Mouse (Mus musculus) neural tube, embryonic 14.5 days (tissue): ENCODE measurements around the gene Psmc3. TPM values are rescaled to one million over a fixed set of nuclear protein-coding genes. Genes with fewer than 3 reads are reported as not detected.
"Not testable (repeated sequence)": the region's sequence is repeated elsewhere in the genome, so short reads cannot be mapped to it uniquely, and the experiment has no call there.

Source experiments
- ATAC-seq: fragments of 200-750 bp; cut with Nextera tagmentation; 2 replicates; pipeline ENCODE4 v1.8.0; 2017; ENCODE audit warnings: low read depth, mild to moderate bottlenecking, moderate TSS enrichment, moderate library complexity
- H3K27ac ChIP-seq: fragments of 300-500 bp; sonication (generic); 2 replicates; pipeline ENCODE4 v1.5.1; 2014; ENCODE audit warnings: low read depth, mild to moderate bottlenecking, control low read depth, low read length, moderate library complexity, mixed read lengths
- H3K27me3 ChIP-seq: fragments of 300-500 bp; sonication (generic); 2 replicates; pipeline ENCODE4 v1.6.1; 2014; ENCODE audit warnings: low read length; ENCODE audit not compliant: control insufficient read depth, insufficient read depth
- H3K36me3 ChIP-seq: fragments of 300-500 bp; sonication (generic); 2 replicates; pipeline ENCODE4 v1.6.1; 2014; ENCODE audit warnings: low read length, mixed read lengths; ENCODE audit not compliant: control insufficient read depth, insufficient read depth
- H3K4me1 ChIP-seq: fragments of 300-500 bp; sonication (generic); 2 replicates; pipeline ENCODE4 v1.6.1; 2014; ENCODE audit warnings: low read length; ENCODE audit not compliant: control insufficient read depth, insufficient read depth
- H3K4me2 ChIP-seq: fragments of 300-500 bp; sonication (generic); 2 replicates; pipeline ENCODE4 v1.6.1; 2014; ENCODE audit warnings: mild to moderate bottlenecking, low read depth, low read length, control low read depth
- H3K4me3 ChIP-seq: fragments of 300-500 bp; sonication (generic); 2 replicates; pipeline ENCODE4 v1.5.1; 2014; ENCODE audit warnings: low read depth, low read length, control low read depth, mixed read lengths
- H3K9ac ChIP-seq: fragments of 300-500 bp; sonication (generic); replicated peaks from 2 replicates; pipeline ENCODE4 v1.6.1; 2014; ENCODE audit warnings: low read depth, mild to moderate bottlenecking, control low read depth, low read length, mixed read lengths
- H3K9me3 ChIP-seq: fragments of 300-500 bp; sonication (generic); 2 replicates; pipeline ENCODE4 v1.6.1; 2016; ENCODE audit warnings: low read length; ENCODE audit not compliant: control insufficient read depth
- WGBS: fragments of 180-500 bp; shearing (Covaris S2); extraction: QIAGEN DNeasy Blood & Tissue Kit; methylation state at CpG from one replicate; pipeline ENCODE4 v1.1.7; 2014; 5-methylcytosine and 5-hydroxymethylcytosine counted together
- polyA plus RNA-seq: library from polyadenylated mRNA; unstranded; fragments of >200 nt; fragmentation: Nextera tagmentation; extraction: Ambion mirVana; gene quantifications from 2 replicates; pipeline ENCODE4 v1.2.1, GENCODE M21; 2014

The Psmc3 gene
- polyA plus RNA-seq: 245 and 251 TPM in 2 replicates

GRCm38 (mm10) chr2:91053934-91054382, at the start of gene Psmc3:
Gene Psmc3 (plus strand): TSS chr2:91054009.
- H3K4me3 ChIP-seq: peak within 1 kb of the TSS; percentile 68
- H3K27me3 ChIP-seq: no peaks in the 10 kb centered on the region
- peak within 1 kb of the TSS; percentile 86 for H3K27ac ChIP-seq
- under 1% methylated on average over 40 of the region's 40 CpGs for WGBS
- ATAC-seq: peak; percentile 99
- H3K4me2 ChIP-seq: peak within 1 kb of the TSS; percentile 77
- H3K9ac ChIP-seq: peak within 1 kb of the TSS; percentile 78
- peaks cover 8% of the 10 kb centered on the region for H3K4me1 ChIP-seq
- H3K9me3 ChIP-seq: no peaks in the 10 kb centered on the region
- peaks cover 29% of the 10 kb centered on the region for H3K36me3 ChIP-seq

- no peak overlapping the region for H3K9ac ChIP-seq
- H3K4me1 ChIP-seq: no peaks in the 10 kb centered on the region
- H3K9me3 ChIP-seq: no peaks in the 10 kb centered on the region
- peaks cover 70% of the 10 kb centered on the region for H3K36me3 ChIP-seq
- ATAC-seq: no peak
- H3K4me3 ChIP-seq: no peak overlapping the region
- no peak overlapping the region for H3K27ac ChIP-seq
- H3K4me2 ChIP-seq: no peak overlapping the region
- WGBS: 98% methylated on average over 8 of the region's 8 CpGs
- H3K27me3 ChIP-seq: no peaks in the 10 kb centered on the region
These were observed 45.3 kb upstream of the Psmc3 start for GRCm38 (mm10) chr2:91008536-91008935.

GRCm38 (mm10) chr2:91013881-91014280, 39.9 kb upstream of the Psmc3 start:
- H3K9me3 ChIP-seq: no peaks in the 10 kb centered on the region
- H3K27ac ChIP-seq: no peak overlapping the region
- no peaks in the 10 kb centered on the region for H3K27me3 ChIP-seq
- no peak overlapping the region for H3K4me2 ChIP-seq
- ATAC-seq: no peak
- no peaks in the 10 kb centered on the region for H3K4me1 ChIP-seq
- H3K4me3 ChIP-seq: no peak overlapping the region
- H3K36me3 ChIP-seq: peaks cover 51% of the 10 kb centered on the region
- WGBS: 89% methylated on average over 2 of the region's 2 CpGs
- no peak overlapping the region for H3K9ac ChIP-seq

GRCm38 (mm10) chr2:91015386-91015785, 38.4 kb upstream of the Psmc3 start:
- H3K27ac ChIP-seq: no peak overlapping the region
- no peaks in the 10 kb centered on the region for H3K27me3 ChIP-seq
- ATAC-seq: no peak

GRCm38 (mm10) chr2:91018061-91018788, 35.6 kb upstream of the Psmc3 start:
- no peak overlapping the region for H3K9ac ChIP-seq
- 76% methylated on average over 8 of the region's 8 CpGs for WGBS
- H3K27ac ChIP-seq: no peak overlapping the region
- H3K27me3 ChIP-seq: no peaks in the 10 kb centered on the region
- H3K9me3 ChIP-seq: no peaks in the 10 kb centered on the region
- ATAC-seq: 0 out of 2 replicates have a peak, but pooled peaks have one; percentile 14
- no peak overlapping the region for H3K4me2 ChIP-seq
- H3K36me3 ChIP-seq: peaks cover 25% of the 10 kb centered on the region
- no peaks in the 10 kb centered on the region for H3K4me1 ChIP-seq
- no peak overlapping the region for H3K4me3 ChIP-seq

More at GRCm38 (mm10) chr2:91015386-91015785, 38.4 kb upstream of the Psmc3 start:
- Histone ChIP-seq H3K4me3 (no peak overlapping the region), H3K9ac (no peak overlapping the region), H3K36me3 (peaks cover 48% of the 10 kb centered on the region), H3K9me3 (no peaks in the 10 kb centered on the region), H3K4me2 (no peak overlapping the region), H3K4me1 (no peaks in the 10 kb centered on the region)
- WGBS: 82% methylated on average over 4 of the region's 4 CpGs

GRCm38 (mm10) chr2:91019911-91020310, 33.9 kb upstream of the Psmc3 start:
- no peak overlapping the region for H3K4me3 ChIP-seq
- no peak for ATAC-seq
- no peak overlapping the region for H3K4me2 ChIP-seq
- peaks cover 10% of the 10 kb centered on the region; the same call in 1 of the 2 replicates for H3K36me3 ChIP-seq
- H3K27me3 ChIP-seq: no peaks in the 10 kb centered on the region
- H3K9ac ChIP-seq: no peak overlapping the region
- no peaks in the 10 kb centered on the region for H3K4me1 ChIP-seq
- no peak overlapping the region for H3K27ac ChIP-seq
- H3K9me3 ChIP-seq: no peaks in the 10 kb centered on the region
- WGBS: 97% methylated on average over 3 of the region's 3 CpGs

GRCm38 (mm10) chr2:91022266-91022665, 31.5 kb upstream of the Psmc3 start:
- H3K27ac ChIP-seq, H3K9me3 ChIP-seq, H3K4me1 ChIP-seq, H3K4me2 ChIP-seq, ATAC-seq, H3K27me3 ChIP-seq, H3K9ac ChIP-seq, H3K36me3 ChIP-seq, H3K4me3 ChIP-seq: not testable (repeated sequence)
- WGBS: 95% methylated on average over 7 of the region's 7 CpGs

- H3K9me3 ChIP-seq: no peaks in the 10 kb centered on the region
- ATAC-seq: no peak
- no peaks in the 10 kb centered on the region for H3K27me3 ChIP-seq
- H3K27ac ChIP-seq: no peak overlapping the region
- H3K9ac ChIP-seq: no peak overlapping the region
- no peak overlapping the region for H3K4me2 ChIP-seq
- no peak overlapping the region for H3K4me3 ChIP-seq
- WGBS: 49% methylated on average over 2 of the region's 2 CpGs
- no peaks in the 10 kb centered on the region for H3K4me1 ChIP-seq
- peaks cover 4% of the 10 kb centered on the region; the same call in 1 of the 2 replicates for H3K36me3 ChIP-seq
These were observed 30.7 kb upstream of the Psmc3 start for GRCm38 (mm10) chr2:91023131-91023530.

- no peaks in the 10 kb centered on the region for H3K9me3 ChIP-seq
- 95% methylated on average over 1 of the region's 1 CpGs for WGBS
These were observed 29.9 kb upstream of the Psmc3 start for GRCm38 (mm10) chr2:91023956-91024355.

More at GRCm38 (mm10) chr2:91023956-91024355, 29.9 kb upstream of the Psmc3 start:
- peak; percentile 38; the same call in 1 of the 2 replicates for ATAC-seq
- H3K36me3 ChIP-seq: peaks cover 4% of the 10 kb centered on the region; the same call in 1 of the 2 replicates
- no peak overlapping the region for H3K27ac ChIP-seq
- H3K4me1 ChIP-seq: no peaks in the 10 kb centered on the region
- H3K9ac ChIP-seq: no peak overlapping the region
- H3K4me3 ChIP-seq: no peak overlapping the region
- H3K4me2 ChIP-seq: no peak overlapping the region
- H3K27me3 ChIP-seq: no peaks in the 10 kb centered on the region
